Mouse (Mus musculus) c-Kit-positive CD71-positive TER-119-positive erythroid progenitor cells, embryonic 14.5 days (primary cell): ENCODE data around the gene Rbm14.
"Not testable (repeated sequence)": the region's sequence is repeated elsewhere in the genome, so short reads cannot be mapped to it uniquely, and the experiment has no call there.

Source experiments
- DNase-seq: peaks from one replicate; pipeline ENCODE4 v3.0.0-alpha.2; 2013; ENCODE audit warnings: low spot score

Rbm14 gene

DNA sequence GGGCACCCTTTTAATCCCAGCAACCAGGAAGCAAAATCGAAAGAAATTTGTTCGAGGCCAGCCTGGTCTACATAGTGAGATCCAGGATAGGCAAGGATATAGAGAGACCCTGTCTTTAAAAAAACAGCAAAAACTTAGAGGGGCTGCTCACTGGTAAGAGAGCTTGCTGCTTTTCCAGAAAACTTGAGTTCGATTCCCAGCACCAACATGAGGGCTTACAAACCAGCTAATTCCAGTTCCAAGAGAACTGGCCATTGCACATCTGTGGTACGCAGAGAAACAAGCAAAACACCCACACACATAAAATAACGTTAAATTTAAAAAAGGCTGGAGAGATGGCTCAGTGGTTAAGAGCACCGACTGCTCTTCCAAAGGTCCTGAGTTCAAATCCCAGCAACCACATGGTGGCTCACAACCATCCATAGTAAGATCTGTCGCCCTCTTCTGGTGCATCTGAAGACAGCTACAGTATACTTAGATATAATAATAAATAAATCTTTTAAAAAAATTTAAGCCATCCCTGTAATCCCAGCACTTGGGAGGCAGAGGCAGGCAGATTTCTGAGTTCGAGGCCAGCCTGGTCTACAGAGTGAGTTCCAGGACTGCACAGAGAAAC lies 1.0 kb upstream of the Rbm14 start:
- not testable (repeated sequence) for DNase-seq

DNA sequence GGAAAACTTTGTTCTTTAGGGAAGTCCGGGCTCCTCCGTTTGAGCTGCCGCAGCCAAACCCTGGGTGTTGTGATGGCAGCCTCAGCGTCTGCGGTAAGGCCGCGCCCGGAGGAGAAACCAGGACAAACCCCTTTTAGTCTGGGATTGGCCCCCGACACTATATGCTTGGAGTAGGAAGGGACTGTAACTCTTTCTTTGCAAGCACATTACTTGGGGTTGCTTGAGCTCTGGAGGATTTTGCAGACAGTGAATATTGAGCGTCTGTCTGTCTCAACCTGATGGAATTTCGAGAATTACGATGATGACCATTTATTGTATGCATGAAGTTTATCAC lies 442 bp upstream of the Rbm14 start:
- DNase-seq = no peak

DNA sequence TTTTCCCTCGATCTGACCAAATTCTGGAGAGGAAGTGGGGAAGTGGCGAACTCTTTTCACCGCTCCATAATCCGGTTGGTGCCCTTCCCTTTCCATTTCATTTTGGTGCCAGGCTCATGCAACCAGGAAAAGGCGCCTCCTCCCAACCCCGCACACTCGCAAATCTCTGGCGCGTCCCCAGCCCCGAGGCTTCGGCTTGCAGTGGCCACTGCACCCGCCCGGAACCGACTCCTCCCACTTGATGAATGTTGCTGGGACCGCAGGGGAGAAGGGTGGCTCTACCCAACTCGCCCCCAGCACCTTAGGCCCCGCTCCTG lies 730 bp downstream of the Rbm14 start:
- no peak for DNase-seq

DNA sequence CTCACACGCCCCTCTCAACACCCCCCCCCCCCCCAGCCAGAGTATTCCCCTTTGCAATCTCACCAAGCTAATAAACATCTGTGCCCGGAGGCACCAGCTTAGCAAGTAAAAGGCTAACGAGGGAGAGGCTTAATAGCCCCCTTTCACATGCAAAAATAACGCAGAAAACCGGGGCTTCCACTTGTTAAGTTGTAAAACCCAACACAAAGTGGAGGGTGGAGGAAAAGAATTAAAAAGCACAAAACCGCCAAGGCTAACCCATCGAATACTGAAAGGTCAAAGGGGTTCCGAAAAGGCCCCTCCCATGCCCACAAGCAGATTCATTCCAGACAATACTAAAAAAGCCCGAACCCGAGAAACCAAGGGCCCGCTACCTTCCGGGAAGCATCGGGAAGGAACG lies 1.1 kb downstream of the Rbm14 start:
- no peak for DNase-seq

DNA sequence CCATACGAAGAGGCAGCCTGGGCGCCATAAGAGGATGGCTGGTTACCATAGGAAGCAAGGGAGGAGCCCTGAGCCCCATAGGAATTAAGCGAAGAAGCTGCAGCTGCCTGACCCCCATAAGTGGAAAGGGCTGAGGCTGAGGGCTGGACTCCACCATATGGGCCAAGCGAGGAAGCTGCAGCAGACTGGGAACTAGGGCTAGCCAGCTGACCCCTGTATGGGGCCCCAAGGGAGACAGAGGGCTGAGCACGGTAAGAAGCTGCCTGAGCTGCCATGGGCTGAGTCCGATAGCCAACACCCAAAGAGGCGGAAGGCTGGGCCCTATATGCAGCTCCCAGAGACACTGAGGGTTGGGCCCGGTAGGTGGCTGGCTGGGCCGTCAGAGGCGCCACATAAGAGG lies 8.2 kb downstream of the Rbm14 start:
- DNase-seq = no peak

DNA sequence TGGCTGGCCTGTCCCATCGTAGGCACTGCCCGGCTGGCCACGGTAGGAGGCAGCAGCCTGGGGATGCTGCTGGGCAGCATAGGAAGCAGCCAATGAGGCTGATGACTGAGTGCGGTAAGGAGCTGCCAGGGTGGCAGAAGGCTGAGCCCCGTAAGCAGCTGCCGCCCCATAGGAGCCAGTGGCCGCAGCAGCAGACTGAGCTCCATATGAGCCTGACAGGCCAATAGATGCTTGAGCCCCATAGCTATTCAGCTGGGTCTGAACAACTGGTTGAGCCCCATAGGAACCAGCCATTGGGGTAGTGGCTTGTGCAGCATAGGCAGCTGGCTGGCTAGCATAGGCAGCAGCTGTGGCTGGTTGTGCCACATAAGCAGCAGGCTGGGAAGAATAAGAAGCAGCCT lies 8.7 kb downstream of the Rbm14 start:
- DNase-seq = no peak

DNA sequence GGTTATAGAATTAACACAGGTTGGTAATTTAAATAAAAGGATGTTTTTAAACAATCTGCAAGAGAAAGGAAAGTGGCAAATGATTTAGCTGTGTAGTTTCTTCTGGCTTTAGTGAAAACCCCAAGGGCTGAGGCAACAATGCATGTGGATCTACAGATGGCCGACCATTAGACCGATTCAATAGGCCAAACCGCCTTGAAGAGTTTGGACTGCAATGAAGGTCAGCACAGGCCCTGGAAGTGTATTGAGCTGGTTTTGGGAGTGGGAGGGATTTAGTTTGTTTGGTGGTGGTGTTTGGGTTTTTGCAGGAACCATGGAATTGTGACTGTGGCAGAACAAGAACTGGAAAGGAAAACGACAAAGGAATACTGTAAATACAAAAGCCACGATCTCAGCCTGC lies 12.4 kb downstream of the Rbm14 start:
- DNase-seq = no peak

DNA sequence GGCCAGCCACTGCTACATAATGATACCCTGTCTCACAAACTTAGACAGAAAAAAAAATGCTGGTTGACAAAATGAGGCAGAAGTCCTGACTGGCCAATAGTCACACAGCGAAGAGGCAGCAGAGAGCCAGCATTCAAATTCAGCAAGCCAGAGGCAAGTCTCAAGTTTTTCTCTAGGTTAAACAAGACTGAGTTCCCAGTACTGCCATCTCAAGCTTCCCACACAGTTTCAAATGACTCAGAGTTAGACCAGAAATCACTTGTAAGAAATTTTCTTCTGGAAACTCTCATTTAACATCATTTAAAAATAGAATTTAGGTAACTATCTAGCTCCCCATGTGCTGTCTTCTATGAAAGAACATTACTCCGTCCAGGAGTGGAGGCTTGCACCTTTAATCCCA lies 13.6 kb downstream of the Rbm14 start:
- DNase-seq = no peak

DNA sequence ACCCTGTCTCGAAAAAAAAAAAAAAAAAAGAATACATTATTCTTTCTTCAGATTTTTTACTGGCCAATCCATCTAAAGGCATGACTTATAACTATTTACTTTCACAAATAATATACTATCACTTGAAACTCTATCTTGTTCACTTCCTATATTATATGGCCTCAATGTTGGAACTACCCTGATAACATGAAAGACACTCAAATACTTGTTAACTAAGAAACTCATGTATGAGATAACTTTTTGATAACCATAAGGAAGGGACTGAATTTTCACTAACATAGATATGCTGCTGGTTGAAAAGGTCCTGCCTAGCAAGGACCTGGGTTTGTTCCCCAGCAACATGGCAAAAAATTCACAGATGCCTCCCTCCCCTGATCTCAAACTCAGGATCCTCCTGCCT lies 15.5 kb downstream of the Rbm14 start:
- DNase-seq = no peak

DNA sequence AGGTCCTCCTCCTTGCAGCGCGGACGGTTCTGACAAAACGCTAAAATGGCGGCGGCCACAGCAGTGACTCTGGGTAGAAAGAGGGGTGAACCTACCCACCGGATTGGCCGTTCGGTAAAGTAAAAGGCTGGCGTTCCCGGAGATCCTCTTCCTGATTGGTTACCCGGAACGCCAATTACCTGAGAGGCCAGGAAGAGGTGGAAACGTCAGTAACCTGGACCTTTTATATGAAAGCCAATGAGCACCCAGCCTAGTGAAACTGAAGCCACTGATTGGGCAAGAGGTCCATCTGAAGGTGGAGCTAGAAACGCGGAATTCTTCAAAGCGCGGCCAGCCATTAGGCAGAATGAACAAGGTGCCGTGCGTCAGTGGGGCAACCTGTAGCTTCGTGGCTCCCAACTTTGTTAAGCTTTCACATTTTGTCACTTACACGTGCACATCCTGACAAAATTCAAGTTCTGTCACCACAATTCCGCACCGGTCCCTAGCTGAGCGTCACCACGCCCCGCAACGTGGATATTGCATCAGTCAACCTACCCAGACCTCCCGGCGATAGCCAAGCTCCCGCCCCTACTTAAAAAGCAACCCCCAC lies 17.5 kb downstream of the Rbm14 start, which contains the start of gene Rbm4:
Gene Rbm4 (minus strand): TSS at position 71 of the 592 bp plus-strand sequence.
- peak; percentile 100 for DNase-seq

DNA sequence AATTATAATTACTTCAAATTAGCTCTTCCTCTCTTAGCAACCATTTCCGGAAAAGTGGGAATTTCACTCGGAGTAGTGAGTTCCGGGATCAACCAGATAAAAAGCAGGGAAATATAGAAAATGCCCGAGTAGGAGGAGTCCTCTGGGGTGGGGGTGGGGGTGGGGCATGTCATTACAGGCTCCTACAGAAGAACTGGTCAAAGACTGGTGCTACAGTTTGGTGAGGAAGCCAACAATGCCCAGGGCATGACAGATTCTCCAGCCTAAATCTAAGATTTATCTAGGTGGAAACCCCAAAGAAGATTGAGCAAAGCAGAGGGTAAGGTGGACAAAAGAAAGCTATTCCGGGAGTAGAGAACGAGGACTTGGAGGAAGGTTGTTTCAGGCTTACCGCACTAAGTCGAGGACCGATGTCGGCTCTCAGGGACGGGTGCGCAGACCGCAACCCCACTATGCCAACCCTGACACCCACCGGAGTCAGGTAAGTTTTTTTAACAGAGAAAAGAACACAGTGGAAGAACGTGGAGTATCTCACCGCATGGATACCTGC lies 18.1 kb downstream of the Rbm14 start:
- DNase-seq = no peak

DNA sequence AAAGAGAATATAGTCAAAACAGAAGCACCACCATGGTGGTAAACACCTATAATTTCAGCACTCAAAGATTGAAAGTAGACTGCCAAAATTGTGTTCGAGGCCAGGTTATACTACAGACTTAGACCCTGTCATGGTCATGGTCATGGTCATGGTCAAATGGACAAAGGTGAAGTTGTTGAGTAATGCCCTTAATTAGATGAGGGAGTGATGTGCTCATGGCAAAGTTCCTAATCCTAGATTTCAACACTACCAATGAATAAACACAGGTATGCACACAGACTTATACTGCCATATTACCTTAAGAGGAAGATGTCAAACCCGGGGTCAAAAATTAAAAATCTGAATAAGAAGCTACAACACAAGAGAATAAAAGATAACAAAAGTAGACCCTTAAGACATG lies 25.1 kb downstream of the Rbm14 start:
- DNase-seq = no peak

DNA sequence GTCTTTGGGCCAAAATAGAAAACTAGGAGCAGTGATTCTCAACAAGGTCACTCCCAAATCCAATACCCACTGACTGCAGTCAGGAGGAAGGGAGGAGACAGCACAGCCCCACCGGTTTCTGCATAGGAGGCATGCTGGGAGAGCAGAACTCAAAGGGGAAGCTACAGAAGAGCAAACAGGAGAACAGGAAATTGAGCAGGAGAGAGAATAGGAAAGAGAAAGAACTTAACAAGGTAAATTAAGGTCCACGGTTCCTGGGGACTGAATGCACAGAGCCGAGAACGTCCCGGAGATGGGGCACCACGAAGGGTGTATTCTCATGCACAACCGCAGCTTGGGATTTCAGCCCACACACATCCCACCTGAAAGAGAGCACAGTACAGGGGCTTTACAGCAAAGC lies 26.2 kb downstream of the Rbm14 start:
- no peak for DNase-seq

DNA sequence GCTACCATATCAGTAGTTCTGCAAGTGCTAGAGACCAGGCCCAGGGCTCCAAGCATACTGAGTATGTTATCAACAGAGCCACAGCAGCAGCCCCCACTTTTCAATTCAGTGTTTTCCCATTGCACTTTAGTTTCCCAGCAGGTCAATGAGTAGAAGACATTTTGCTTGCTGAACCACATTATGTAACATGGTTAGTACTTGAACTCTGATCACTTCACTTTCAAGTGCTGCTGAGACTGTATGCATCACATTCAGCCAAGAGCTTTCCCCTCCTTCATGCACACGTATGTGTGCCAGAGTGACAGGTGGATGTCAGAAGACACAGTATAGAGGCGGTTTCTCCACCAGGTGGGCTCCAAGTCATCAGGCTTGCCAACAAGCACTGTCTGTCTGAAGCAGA lies 28.5 kb downstream of the Rbm14 start:
- no peak for DNase-seq

DNA sequence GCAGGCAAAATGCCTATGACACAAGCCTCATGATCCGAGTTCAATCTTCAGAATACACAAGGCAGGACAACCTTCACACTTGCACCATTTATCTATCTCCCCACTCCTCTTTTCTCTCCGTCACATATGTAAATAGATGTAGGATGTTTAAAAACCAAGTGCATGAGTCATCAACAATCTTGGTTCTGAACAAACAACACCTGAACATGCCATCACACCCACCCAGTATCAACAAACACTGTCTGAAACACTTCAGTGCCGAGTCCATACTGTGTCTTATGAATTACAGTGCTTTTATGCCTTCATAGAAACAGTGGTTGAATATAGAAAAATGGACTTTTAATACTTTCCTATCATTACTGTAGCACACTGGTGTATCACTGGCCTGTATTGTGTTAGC lies 38.6 kb downstream of the Rbm14 start:
- no peak for DNase-seq

DNA sequence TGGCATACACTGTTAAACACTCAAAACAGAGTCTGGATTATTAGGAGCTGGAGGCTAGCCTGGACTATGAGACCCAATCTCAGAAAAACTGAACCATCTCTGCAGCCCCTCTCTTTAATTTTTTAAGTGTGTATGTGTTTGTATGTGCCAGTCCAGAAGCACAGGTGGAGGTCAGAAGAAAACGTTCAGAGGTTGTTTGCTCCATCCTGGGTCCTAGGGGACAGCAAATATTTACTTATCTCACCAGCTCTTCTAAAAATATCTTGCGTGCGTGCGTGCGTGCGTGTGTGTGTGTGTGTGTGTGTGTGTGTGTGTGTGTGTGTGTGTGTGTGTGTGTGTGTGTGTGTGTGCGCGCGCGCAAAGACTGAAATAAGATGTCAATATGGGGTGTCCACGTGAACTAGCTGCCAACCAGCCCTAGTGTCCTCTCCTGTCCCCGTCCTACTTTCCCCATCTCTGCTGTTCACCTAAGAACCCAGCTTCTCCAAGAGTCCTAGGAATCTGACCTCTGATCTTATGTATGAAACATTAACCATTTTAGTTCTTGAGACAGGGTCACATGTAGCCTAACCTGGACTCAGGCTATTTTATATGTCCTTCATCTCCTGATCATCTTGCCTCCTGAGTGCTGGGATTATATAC lies 43.8 kb downstream of the Rbm14 start:
- DNase-seq = no peak

DNA sequence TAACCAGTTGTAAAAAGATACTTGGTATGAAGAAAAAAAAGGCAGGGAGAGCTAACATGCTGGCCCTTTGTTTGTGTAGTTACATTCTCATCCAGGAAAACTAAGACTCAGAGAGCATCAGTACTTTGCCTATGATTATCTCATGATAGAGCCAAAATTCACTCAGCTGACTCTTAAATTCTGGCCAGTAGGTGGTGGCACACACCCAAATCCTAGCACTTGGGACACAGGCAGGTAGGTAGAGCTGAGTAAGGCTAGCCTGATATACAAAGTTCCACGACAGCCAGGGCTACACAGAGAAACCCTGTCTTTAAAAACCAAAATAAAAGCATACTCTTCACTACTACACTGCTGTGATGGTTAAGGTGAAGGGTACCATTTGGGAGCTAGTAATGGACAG lies 48.6 kb downstream of the Rbm14 start:
- no peak for DNase-seq

DNA sequence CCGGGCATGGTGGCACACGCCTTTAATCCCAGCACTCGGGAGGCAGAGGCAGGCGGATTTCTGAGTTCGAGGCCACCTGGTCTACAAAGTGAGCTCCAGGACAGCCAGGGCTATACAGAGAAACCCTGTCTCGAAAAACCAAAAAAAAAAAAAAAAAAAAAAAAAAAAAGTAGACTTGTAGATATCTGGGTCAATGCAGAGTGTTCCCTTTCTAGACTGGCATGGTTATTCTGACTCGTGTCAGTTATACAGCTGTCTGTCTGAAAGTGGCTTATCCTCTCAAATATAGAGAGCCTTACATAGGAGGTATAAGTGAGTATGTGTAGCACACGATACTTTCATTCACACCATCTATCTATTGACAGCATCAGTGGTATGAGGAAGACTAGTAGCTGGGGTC lies 50.9 kb downstream of the Rbm14 start:
- DNase-seq = not testable (repeated sequence)

DNA sequence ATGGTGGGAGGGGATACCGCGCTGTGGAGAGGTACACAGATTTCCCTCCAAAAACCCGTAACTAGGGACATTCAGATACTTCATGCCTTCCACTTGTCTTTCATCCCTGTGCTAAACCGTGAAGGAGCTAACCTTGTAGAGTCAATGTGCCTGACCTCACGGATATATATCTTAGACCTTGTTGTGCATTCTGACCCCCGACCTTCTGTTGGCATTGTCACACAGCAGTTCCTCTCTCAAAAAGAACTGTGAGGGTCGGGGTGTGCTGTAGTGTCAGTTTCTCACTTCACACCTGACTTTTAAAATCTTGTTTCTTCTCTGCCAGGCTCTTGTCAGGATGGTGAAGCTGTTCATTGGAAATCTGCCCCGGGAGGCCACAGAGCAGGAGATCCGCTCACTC lies 54.5 kb downstream of the Rbm14 start:
- DNase-seq = peak; percentile 16

DNA sequence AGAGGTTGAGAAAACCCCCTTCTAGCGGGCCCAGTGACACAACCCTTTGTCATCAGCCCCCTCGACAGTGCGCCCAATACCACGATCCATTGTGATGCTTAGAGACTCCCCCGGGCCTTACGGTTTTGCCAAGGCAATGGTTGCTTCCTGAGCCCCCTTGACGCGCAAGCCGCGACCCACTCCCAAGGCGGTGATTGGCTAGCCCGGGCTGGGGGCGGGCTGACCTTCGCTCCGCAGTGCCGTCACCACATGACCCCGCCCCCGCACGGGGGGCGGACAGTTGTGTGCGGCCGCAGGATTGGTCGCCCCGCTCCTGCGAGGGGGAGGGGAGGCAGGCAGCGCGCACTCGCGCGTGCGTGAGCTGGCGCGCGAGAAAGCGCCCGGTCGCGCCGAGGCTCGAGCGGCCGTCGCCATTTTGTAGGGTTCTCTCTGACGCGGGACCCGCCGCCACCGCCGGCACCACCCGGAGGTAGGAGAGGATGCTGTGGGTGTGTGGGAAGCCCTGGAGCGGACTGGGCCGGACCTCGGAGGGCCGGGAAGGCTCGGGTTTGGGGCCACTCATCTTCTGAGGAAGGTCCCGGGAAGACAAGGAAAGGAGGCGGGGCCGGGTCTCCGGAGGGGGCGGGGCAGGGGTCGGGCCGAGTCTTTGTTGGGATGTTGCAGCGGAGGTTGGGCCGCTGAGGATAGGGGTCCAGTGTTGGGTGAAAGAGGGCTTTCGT lies 55.1 kb downstream of the Rbm14 start, which contains the start of gene Rbm4b:
Gene Rbm4b (plus strand): TSS at position 305 of the 719 bp plus-strand sequence.
- peak; percentile 88 for DNase-seq

DNA sequence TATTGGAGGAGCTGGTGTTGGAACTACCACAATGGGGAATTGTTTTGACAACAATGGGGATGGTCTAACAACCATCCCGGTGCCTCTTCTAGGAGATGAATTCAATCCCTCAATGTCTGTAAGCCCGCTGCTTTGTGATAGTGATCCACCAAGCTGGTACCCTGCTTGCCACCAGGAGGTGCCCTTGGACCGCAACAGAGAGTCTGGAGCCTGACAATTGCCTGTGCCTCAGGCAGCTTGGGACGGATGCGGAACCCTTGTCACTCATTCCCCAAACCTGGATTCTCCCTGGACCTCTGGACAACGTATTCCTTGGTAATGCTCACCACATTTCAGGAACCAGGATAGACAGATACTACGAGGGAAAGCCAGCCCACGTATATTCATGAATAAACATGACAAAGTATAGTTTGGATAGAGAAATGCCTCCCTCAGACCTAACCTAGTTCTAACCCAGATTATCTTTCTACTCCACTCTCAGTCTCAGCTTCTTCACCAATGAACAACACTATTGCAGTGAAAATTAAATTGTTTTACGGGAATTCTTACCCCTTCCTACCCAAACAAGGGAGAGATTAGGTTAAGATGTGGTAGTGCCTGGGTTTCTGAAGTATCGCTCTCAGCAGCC lies 55.8 kb downstream of the Rbm14 start:
- peak; percentile 87 for DNase-seq
